Mouse (Mus musculus) ES-CJ7 (cell line): ENCODE data around the gene Ier5.

ENCODE experiments used
- DNase-seq: peaks from one replicate; pipeline ENCODE4 v3.0.0; 2011; ENCODE audit warnings: low read depth, low spot score

Gene Ier5

DNA sequence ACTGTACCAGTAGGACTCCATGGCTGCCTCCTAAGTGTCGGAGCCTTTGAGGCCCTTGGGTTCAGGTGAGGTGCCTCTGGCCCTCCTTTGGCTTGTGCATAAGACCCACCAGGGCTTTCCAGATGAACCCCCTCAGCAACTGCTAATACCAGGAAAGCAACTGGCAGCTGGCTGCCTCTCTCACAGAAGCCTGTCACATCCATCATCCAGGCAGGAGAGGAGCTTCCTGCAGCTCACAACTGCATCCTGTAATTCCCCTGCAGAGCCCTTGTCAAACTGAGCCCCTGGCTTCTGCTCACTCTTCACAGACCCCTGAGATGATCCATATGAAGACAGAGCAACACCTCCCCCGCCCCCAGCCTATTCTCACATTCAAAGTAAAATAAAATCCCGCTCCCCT lies 21.8 kb downstream of the Ier5 start:
- no peak for DNase-seq

GRCm38 (mm10) chr1:155075856-155076255 lies 23.6 kb downstream of the Ier5 start:
- no peak for DNase-seq

DNA sequence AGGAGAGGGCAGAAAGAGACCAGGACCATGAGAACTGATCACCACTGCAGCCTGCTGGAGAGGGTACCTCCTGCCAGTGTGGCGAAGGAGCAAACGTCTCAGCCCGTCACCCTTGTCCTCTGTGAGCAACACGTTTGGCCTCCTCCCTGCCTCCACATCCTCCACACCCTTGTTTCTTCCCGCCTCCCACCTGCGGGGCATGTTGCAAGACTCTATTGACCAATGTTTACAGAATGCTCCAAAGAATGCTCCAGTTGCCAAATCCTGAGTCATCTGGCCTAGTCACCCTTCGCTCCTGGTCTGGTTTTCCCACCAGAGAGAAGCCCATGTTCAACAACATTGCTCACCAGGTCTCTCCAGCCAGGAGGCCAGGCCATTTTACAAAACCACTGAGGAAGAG lies 24.6 kb downstream of the Ier5 start:
- DNase-seq: no peak

DNA sequence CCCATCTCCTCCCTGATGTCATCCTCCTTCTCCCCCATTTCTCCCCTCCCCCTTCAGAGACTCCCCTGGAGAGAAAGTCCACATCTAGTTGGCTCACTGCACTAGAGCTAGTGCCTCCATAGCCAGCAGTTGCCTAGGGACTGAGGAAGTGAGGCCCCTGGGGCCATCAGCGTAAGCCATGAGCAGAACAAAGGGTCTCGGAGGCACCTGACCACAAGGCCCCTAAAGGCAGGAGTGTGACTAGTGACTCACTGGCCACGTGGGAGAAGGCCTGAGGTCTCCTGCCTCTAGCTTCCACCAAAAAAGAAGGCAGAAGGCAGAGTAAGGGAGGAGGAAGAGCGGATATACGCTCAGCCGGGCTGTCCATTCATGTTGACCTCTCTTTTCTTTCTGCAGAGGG lies 25.5 kb downstream of the Ier5 start:
- no peak for DNase-seq

DNA sequence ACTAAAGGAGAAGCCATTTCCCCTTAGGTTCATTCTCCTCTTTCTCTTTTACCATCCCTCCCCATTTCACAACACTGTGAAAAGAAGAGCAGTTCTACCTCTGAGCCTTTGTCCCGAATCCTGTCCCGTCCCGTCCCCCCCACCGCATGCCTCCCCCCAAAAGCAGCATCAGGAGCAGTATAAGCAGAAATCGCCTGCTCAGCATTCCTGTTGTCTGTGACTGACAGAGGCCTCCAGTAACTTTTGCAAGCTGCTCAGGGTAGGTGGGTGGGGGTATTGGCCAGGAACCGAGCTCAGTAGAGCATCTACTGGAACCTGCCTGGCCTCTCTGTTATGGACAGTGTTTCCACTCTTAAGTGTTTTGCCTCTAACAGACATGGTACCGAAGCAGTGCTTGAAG lies 26.3 kb downstream of the Ier5 start:
- no peak for DNase-seq

DNA sequence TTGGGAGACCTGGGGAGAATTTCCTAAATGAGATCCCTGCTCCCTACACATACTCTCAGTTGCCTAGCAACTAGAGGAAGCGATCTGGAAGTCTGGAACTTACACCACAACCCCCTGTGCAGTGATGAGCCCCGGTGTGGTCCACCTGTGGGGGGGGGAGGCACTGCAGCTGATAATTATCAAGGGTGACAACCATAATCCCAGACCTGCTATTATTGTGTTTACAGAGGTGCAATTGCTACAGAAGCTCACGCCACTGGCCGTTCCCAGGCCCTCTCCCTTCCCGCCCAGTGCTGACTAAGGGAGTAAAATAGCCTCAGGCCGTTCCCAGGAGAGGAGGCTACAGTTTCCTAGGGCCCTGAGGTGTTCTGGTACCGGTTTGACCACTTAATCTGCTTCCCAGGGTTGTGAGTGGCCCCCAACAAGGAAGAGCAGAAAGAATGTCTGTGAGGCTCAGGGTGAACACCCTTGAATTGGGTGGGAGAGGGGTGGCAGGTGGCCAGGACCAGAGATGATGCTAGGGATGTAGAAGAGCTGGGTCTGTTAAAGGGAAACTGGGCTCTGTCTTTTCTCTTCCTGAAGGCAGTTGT lies 28.1 kb downstream of the Ier5 start:
- DNase-seq: no peak

DNA sequence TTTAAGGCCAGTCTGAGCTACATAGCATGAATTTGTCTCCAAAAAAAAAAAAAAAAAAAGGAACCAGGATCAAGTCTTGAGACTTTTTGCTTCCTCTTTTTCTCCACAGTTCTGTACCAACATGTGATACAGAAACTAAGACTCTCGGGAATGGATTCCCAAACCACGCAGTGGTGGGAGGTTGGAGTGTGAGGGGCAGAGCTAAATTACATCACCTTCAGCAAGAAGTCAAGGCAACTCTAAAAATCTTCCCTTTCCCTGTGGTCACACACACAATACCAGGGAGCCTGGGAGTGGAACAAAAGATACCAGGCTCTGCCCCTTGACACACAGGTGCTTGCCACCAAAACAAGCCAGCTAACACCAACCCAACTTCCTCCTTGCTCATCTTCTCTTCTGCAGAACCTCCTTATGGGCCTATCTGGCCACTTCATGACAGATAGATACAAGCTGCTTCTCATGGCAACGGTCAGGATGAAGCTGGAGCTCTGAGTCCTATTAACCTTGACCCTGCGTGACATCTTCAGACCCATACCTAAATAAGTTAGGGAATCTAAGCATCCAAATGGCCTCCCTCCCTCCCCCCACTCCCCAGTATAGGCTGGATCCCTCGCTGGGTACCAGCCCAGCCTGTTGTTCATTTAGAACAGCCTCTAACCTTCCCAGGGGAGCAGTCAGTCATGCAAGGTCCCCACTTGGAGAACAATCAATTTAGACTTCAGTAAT lies 28.7 kb downstream of the Ier5 start:
- DNase-seq: no peak

DNA sequence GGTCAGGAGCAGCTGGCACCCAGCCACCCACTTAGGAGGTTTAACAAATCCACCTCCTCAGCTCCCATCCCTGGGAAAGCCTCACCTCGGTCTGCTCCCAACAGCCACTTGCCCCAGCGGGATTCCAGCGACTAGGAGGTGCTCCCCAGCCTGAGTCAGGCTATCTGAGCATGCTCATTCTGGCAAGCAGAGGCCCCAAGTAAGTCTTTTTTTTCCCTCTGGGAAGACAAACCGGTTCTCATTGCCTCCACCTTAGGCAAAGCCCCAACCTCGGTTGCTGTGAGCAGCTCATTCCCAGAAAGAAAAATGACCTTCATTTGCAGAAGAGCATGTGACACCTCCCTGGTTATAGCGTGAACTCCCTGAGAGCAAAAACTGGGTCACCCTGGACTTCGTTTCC lies 29.7 kb downstream of the Ier5 start:
- no peak for DNase-seq

- no peak for DNase-seq
Observed at GRCm38 (mm10) chr1:155066196-155066595, 33.2 kb downstream of the Ier5 start.

DNA sequence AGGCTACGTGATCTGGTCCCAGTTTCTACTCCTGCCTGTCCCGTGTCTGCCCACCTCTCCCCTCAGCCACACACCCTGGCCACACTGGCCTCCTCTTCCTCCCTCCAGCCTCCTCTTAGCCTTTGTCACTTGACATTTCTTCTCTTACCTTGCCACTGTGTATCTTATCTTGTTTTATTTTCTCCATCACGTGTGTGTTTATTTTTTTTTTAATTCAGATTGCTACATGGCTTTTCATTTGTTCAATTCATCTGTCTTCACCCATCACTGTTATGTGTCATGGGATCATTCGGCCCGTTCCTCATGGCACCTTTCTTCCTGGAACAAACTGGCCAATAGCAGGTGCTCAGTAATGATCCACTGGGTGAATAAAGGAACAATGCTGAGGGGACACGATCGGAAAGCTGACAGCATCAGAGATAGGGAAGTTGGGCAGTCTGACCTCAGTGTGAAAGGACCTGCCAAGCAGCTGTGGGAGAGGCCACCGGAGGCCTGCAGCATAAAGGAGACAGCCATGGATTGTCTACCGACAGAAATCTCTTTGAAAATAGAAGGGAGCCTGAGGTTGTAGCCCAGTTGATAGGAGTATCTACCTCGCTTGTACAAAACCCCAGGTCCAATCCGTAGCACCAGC lies 34.3 kb downstream of the Ier5 start:
- no peak for DNase-seq

DNA sequence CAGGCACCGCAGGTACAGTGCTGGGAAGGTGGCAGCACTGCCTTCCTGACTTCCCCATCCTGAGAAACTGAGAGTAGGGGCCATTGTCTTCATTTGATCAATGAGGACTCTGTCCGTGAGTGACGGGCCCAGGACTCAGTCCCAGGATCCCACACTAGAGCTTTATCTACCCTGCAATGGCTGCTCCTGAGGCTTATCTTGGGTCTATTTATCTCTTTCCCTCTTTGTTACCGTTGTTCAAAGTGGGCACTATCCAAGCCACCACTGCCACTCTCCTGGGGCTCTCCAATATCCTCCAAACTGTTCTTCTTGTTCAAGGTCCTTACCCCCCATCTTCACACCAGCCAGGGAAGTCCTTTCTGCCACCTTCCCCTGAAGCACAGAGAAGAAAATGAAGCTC lies 34.8 kb downstream of the Ier5 start:
- no peak for DNase-seq

- no peak for DNase-seq
Observed at GRCm38 (mm10) chr1:155064111-155064510, 35.3 kb downstream of the Ier5 start.

DNA sequence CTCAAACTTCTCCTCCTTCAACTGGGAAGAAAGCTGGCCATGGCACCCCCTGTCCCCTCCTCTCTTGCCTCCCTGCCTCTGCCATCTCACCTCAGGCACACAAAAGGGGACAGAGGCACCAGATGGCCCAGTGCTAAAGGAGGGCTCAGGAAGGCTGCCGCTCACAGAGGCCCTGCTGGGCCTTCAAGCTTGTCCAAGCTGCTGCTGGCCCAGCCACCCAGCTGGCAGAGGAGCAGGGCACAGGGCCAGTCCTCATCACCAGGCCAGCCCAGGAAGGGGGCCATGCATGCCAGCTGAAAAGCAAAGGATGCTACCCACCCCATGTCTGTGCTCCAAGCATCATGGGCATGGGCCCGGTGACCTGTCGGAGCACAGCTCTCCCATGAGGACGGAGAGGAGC lies 36.5 kb downstream of the Ier5 start:
- no peak for DNase-seq

- no peak for DNase-seq
Observed at GRCm38 (mm10) chr1:155062057-155062456, 37.4 kb downstream of the Ier5 start.

DNA sequence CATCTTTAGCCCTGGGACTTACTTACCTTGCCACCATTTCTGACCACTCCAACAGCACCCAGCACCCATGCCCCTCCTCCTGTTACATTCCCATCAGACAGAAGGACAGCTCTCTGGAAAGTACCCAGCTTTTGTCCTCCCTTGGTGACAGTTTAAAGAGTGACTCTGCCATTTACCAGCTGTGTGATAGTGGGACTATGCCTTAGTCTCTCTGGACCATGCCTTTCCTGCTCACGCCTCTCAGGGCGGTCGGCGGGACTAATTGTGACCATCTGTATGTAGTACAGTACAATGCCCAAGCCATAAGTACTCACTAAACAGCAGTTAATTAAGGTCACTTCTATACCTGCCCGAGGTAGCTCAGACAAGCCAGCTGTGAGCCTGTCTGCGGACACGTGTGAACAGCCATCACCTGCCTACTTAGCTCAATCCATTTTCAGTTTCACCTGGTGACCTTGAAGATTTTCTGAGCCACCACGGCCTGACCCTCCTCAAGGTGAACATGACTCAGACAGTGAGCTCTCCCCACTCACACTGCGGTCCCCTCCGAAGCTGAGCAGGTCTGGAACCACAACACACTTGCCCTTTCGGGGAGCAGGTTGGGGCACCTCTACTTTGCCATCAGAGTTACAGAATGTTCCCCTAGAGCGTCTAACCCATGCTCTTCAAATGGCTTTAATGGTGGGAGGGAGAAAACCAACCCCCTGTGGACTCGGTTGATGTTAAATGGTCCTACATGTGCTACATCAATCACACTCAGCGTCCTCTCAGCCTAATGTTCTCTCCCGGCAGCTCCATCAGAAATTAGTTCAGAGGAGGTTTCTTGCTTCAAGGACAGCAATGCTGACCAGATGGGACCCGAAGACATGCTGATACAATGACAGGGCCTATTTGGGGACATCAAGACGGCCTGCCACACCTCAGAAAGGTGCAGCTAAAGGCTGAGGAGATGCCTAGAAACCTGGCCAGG lies 38.3 kb downstream of the Ier5 start:
- DNase-seq: no peak

DNA sequence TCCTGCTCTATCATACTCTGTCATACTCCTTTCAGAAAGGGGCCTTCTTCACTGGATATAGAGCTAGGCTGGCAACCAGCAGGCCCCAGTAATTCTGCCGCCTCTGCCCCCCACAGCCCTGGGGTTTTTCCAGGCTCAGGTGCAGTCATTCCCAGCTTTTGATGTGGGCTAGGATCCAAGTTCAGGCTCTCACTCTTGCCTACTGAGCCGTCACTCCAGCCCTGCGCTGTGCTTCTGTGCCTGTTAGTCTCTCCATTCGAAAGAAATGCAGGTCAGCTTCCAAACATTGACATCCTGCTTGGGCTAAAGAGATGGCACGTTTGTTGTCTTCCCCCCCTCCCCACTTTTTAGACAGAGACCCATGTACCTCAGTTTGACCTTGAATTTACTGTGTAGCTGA lies 39.2 kb downstream of the Ier5 start:
- DNase-seq: no peak

GRCm38 (mm10) chr1:155059505-155059904 lies 39.9 kb downstream of the Ier5 start:
- peak; percentile 39 for DNase-seq

- DNase-seq: no peak
Observed at GRCm38 (mm10) chr1:155058099-155059012, 41.1 kb downstream of the Ier5 start.

GRCm38 (mm10) chr1:155056166-155056565 lies 43.3 kb downstream of the Ier5 start:
- peak; percentile 67 for DNase-seq

DNA sequence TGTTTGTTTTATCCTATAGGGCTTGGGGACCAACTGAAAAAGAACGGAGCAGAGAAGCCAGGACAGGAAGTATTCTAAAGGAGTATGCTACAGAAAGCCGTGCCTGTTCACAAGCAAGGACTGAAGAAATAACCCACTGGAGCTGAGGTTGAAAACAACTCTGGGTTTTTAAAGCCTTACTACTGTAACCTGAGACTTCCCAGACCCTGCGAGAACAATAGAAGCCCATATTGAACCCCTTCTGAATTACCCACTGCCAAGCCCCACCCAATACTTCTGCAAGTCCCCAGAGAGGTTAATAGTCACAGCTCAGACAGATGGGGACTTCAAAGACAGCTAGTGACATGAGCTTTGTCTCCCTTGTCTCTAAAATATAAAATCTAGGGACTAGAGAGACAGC lies 44.4 kb downstream of the Ier5 start:
- DNase-seq: peak; percentile 47

GRCm38 (mm10) chr1:155054366-155054965 lies 45.0 kb downstream of the Ier5 start:
- DNase-seq: no peak
